Mouse (Mus musculus) neural tube, embryonic 12.5 days (tissue): Measurements from ENCODE around the gene Ribc1. TPM values are rescaled to one million over a fixed set of nuclear protein-coding genes. Genes with fewer than 3 reads are reported as not detected.

Experiments
- ATAC-seq: fragments of 200-750 bp; cut with Nextera tagmentation; 2 replicates; pipeline ENCODE4 v1.8.0; 2017; ENCODE audit warnings: low read depth, mild to moderate bottlenecking, moderate TSS enrichment, moderate library complexity; ENCODE audit not compliant: low FRiP score
- H3K27ac ChIP-seq: fragments of 300-500 bp; sonication (generic); 2 replicates; pipeline ENCODE4 v1.5.1; 2016
- H3K27me3 ChIP-seq: fragments of 300-500 bp; sonication (generic); replicated peaks from 2 replicates; pipeline ENCODE4 v1.6.1; 2016; ENCODE audit warnings: mild to moderate bottlenecking
- H3K36me3 ChIP-seq: fragments of 300-500 bp; sonication (generic); 2 replicates; pipeline ENCODE4 v1.6.1; 2016; ENCODE audit warnings: mild to moderate bottlenecking
- H3K4me1 ChIP-seq: fragments of 300-500 bp; sonication (generic); 2 replicates; pipeline ENCODE4 v1.6.1; 2016
- H3K4me2 ChIP-seq: fragments of 300-500 bp; sonication (generic); replicated peaks from 2 replicates; pipeline ENCODE4 v1.6.1; 2016; ENCODE audit warnings: mild to moderate bottlenecking
- H3K4me3 ChIP-seq: fragments of 300-500 bp; sonication (generic); 2 replicates; pipeline ENCODE4 v1.5.1; 2016
- H3K9ac ChIP-seq: fragments of 300-500 bp; sonication (generic); 2 replicates; pipeline ENCODE4 v1.6.1; 2016; ENCODE audit warnings: mild to moderate bottlenecking
- H3K9me3 ChIP-seq: fragments of 300-500 bp; sonication (generic); 2 replicates; pipeline ENCODE4 v1.6.1; 2016; ENCODE audit warnings: mild to moderate bottlenecking
- WGBS: fragments of 180-500 bp; shearing (Covaris S2); methylation state at CpG from one replicate; pipeline ENCODE4 v1.1.7; 2016; 5-methylcytosine and 5-hydroxymethylcytosine counted together
- polyA plus RNA-seq: library from polyadenylated mRNA; unstranded; fragments of >200 nt; fragmentation: Nextera tagmentation; extraction: Ambion mirVana; gene quantifications from 2 replicates; pipeline ENCODE4 v1.2.1, GENCODE M21; 2016

Gene Ribc1
- polyA plus RNA-seq, result 3.4 and 3.7 TPM in 2 replicates

- WGBS, result 14% methylated on average over 63 of the region's 64 CpGs
- Histone ChIP-seq H3K27ac (no peak within 1 kb of the TSS; the same call in 1 of the 2 replicates), H3K27me3 (peaks cover 7% of the 10 kb centered on the region; the same call in 1 of the 2 replicates), H3K4me3 (peak within 1 kb of the TSS; percentile 45), H3K4me2 (peak within 1 kb of the TSS; percentile 59), H3K9me3 (no peaks in the 10 kb centered on the region), H3K36me3 (no peaks in the 10 kb centered on the region), H3K9ac (peak within 1 kb of the TSS; percentile 57), H3K4me1 (peaks cover 5% of the 10 kb centered on the region; the same call in 1 of the 2 replicates)
- ATAC-seq, result peak; percentile 99
Observed at GRCm38 (mm10) chrX:152016151-152017145, at the start of gene Ribc1, which contains the start of gene Smc1a. TSS of gene Ribc1 (minus strand) at chrX:152016295. TSS of gene Smc1a (plus strand) at chrX:152016428.

- Histone ChIP-seq H3K4me3 (no peak overlapping the region), H3K27me3 (peaks cover 9% of the 10 kb centered on the region; the same call in 1 of the 2 replicates), H3K36me3 (peaks cover 5% of the 10 kb centered on the region), H3K27ac (no peak overlapping the region), H3K4me2 (no peak overlapping the region), H3K9ac (no peak overlapping the region), H3K9me3 (no peaks in the 10 kb centered on the region), H3K4me1 (no peaks in the 10 kb centered on the region)
- 80% methylated on average over 2 of the region's 2 CpGs for WGBS
- ATAC-seq, result no peak
Observed at GRCm38 (mm10) chrX:152065674-152066073, 49.6 kb upstream of the Ribc1 start.

GRCm38 (mm10) chrX:152054094-152054493, 38.0 kb upstream of the Ribc1 start:
- 90% methylated on average over 1 of the region's 1 CpGs for WGBS
- no peak overlapping the region for H3K4me2 ChIP-seq
- no peaks in the 10 kb centered on the region for H3K9me3 ChIP-seq
- H3K27ac ChIP-seq, result no peak overlapping the region
- ATAC-seq, result no peak
- no peak overlapping the region for H3K4me3 ChIP-seq
- no peaks in the 10 kb centered on the region for H3K4me1 ChIP-seq
- H3K27me3 ChIP-seq, result 0 out of 2 replicates have a peak, but pooled peaks cover 8% of the 10 kb centered on the region
- peaks cover 9% of the 10 kb centered on the region; the same call in 1 of the 2 replicates for H3K36me3 ChIP-seq
- no peak overlapping the region for H3K9ac ChIP-seq

GRCm38 (mm10) chrX:152052546-152052945, 36.5 kb upstream of the Ribc1 start:
- H3K36me3 ChIP-seq, result peaks cover 3% of the 10 kb centered on the region; the same call in 1 of the 2 replicates

GRCm38 (mm10) chrX:152047230-152047629, 31.1 kb upstream of the Ribc1 start:
- Histone ChIP-seq H3K4me1 (no peaks in the 10 kb centered on the region), H3K27me3 (0 out of 2 replicates have a peak, but pooled peaks cover 6% of the 10 kb centered on the region), H3K4me2 (no peak overlapping the region), H3K27ac (no peak overlapping the region), H3K9me3 (no peaks in the 10 kb centered on the region), H3K4me3 (no peak overlapping the region), H3K9ac (no peak overlapping the region), H3K36me3 (peaks cover 5% of the 10 kb centered on the region)
- ATAC-seq, result no peak

More at GRCm38 (mm10) chrX:152052546-152052945, 36.5 kb upstream of the Ribc1 start:
- Histone ChIP-seq H3K9ac (no peak overlapping the region), H3K27ac (no peak overlapping the region), H3K4me2 (no peak overlapping the region), H3K27me3 (0 out of 2 replicates have a peak, but pooled peaks cover 6% of the 10 kb centered on the region), H3K4me1 (no peaks in the 10 kb centered on the region), H3K4me3 (no peak overlapping the region), H3K9me3 (no peaks in the 10 kb centered on the region)
- no peak for ATAC-seq
- WGBS, result 90% methylated on average over 3 of the region's 3 CpGs

GRCm38 (mm10) chrX:152039865-152040264, 23.8 kb upstream of the Ribc1 start:
- Histone ChIP-seq H3K36me3 (peaks cover 27% of the 10 kb centered on the region), H3K27me3 (no peaks in the 10 kb centered on the region; the same call in 1 of the 2 replicates), H3K9me3 (no peaks in the 10 kb centered on the region), H3K27ac (no peak overlapping the region), H3K4me2 (no peak overlapping the region), H3K4me3 (no peak overlapping the region), H3K9ac (no peak overlapping the region), H3K4me1 (no peaks in the 10 kb centered on the region)
- no peak for ATAC-seq

GRCm38 (mm10) chrX:152019294-152019693, 3.2 kb upstream of the Ribc1 start:
- Histone ChIP-seq H3K4me2 (no peak overlapping the region), H3K9me3 (no peaks in the 10 kb centered on the region), H3K27ac (no peak overlapping the region), H3K27me3 (peaks cover 5% of the 10 kb centered on the region; the same call in 1 of the 2 replicates), H3K4me1 (peaks cover 5% of the 10 kb centered on the region; the same call in 1 of the 2 replicates), H3K9ac (no peak overlapping the region), H3K4me3 (no peak overlapping the region), H3K36me3 (peaks cover 6% of the 10 kb centered on the region; the same call in 1 of the 2 replicates)
- ATAC-seq, result no peak
- 81% methylated on average over 2 of the region's 2 CpGs for whole genome bisulfite sequencing

- Histone ChIP-seq H3K9me3 (no peaks in the 10 kb centered on the region), H3K36me3 (no peaks in the 10 kb centered on the region), H3K27ac (no peak overlapping the region), H3K4me1 (peaks cover 5% of the 10 kb centered on the region; the same call in 1 of the 2 replicates), H3K4me2 (peak overlapping the region; percentile 57), H3K27me3 (peaks cover 7% of the 10 kb centered on the region; the same call in 1 of the 2 replicates), H3K9ac (peak overlapping the region; percentile 56), H3K4me3 (peak overlapping the region; percentile 45)
- WGBS, result 20% methylated on average over 14 of the region's 14 CpGs
- ATAC-seq, result no peak
Observed at GRCm38 (mm10) chrX:152017186-152017585, 1.1 kb upstream of the Ribc1 start.

GRCm38 (mm10) chrX:152015752-152016150, 344 bp downstream of the Ribc1 start:
- Histone ChIP-seq H3K27me3 (peaks cover 7% of the 10 kb centered on the region; the same call in 1 of the 2 replicates), H3K4me3 (peak overlapping the region; percentile 45), H3K4me2 (peak overlapping the region; percentile 59), H3K4me1 (peaks cover 5% of the 10 kb centered on the region; the same call in 1 of the 2 replicates), H3K9me3 (no peaks in the 10 kb centered on the region), H3K9ac (peak overlapping the region; percentile 57), H3K27ac (no peak overlapping the region), H3K36me3 (no peaks in the 10 kb centered on the region)
- WGBS, result 18% methylated on average over 11 of the region's 11 CpGs
- peak; percentile 59 for ATAC-seq

- WGBS, result 91% methylated on average over 1 of the region's 1 CpGs
- Histone ChIP-seq H3K4me2 (no peak overlapping the region), H3K27me3 (peaks cover 8% of the 10 kb centered on the region; the same call in 1 of the 2 replicates)
Observed at GRCm38 (mm10) chrX:152007863-152008262, 8.2 kb downstream of the Ribc1 start.

GRCm38 (mm10) chrX:152002865-152003264, 13.2 kb downstream of the Ribc1 start:
- H3K4me1 ChIP-seq, result no peaks in the 10 kb centered on the region
- H3K9ac ChIP-seq, result no peak overlapping the region
- WGBS, result 87% methylated on average over 2 of the region's 2 CpGs
- no peak overlapping the region for H3K27ac ChIP-seq
- H3K4me2 ChIP-seq, result peak overlapping the region; percentile 68
- peaks cover 6% of the 10 kb centered on the region; the same call in 1 of the 2 replicates for H3K36me3 ChIP-seq
- ATAC-seq, result no peak
- peaks cover 29% of the 10 kb centered on the region; the same call in 1 of the 2 replicates for H3K27me3 ChIP-seq
- H3K4me3 ChIP-seq, result peak overlapping the region; percentile 43; the same call in 1 of the 2 replicates
- H3K9me3 ChIP-seq, result no peaks in the 10 kb centered on the region

More at GRCm38 (mm10) chrX:152007863-152008262, 8.2 kb downstream of the Ribc1 start:
- Histone ChIP-seq H3K36me3 (peaks cover 6% of the 10 kb centered on the region; the same call in 1 of the 2 replicates), H3K4me3 (no peak overlapping the region), H3K9ac (no peak overlapping the region), H3K27ac (no peak overlapping the region), H3K9me3 (no peaks in the 10 kb centered on the region), H3K4me1 (no peaks in the 10 kb centered on the region)
- no peak for ATAC-seq
